16 mouse cellular contexts compared by ENCODE assay signal in the genomic region with DNA sequence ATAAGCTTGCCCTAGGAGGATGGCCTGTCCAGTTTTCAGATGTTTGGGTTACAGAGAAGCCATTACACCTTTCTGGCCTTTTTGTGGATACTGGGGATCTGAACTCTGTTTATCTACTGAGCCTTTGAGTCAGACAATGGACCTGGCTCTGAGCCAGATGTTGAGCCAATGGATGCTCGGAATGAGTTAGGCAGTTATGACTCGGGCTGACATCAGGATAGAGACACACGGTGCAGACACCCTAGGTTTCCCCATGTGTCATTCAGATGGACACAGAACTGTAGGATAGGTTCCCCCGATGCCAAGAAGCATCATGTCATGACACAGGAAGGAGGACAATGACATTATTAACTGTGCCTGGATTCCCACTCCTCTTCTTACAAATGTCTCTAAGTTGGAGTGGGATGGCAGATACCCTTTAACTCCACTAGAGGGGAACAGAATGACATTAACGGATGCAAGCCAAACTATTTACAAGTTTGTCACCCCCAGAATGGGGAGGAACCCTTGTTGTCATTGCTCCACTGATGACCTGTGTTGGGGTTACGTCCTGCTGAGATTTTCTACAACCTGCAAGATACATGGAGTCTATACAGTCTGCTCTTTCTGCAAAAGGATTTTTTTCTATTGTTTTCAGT.
DNase-seq lines count a peak whose midpoint lies in the region; ATAC-seq and TF ChIP-seq lines count a peak whose summit lies in the region.
"Had no signal": no experiment of that assay in that cellular context is flagged by ENCODE, and none has a peak within 500 bp of the region (broad histone marks: within the 10 kb centered on the region; RNA-seq: fewer than 3 reads in every experiment).

No protein-coding gene starts in this region.

- no peaks in the 10 kb centered on the region for H3K9me3 ChIP-seq in heart, embryonic 15.5 days (replicated peaks)
- no peaks in the 10 kb centered on the region for H3K9me3 ChIP-seq in liver, postnatal 0 days (ENCODE audit: low read length)
- no peaks in the 10 kb centered on the region for H3K9me3 ChIP-seq in liver, embryonic 12.5 days (replicated peaks)
- H3K9me3 ChIP-seq in CH12.LX (replicated peaks; ENCODE audit: low read length) = no peaks in the 10 kb centered on the region
- H3K9me3 ChIP-seq: embryonic facial prominence, embryonic 10.5 days; hindbrain, embryonic 10.5 days; limb, embryonic 12.5 days; midbrain, embryonic 12.5 days; neural tube, embryonic 13.5 days had no signal

- no peak overlapping the region for H3K4me2 ChIP-seq in heart, embryonic 15.5 days
- no peak overlapping the region for H3K4me2 ChIP-seq in liver, postnatal 0 days (ENCODE audit: low read depth, low read length)
- H3K4me2 ChIP-seq in liver, embryonic 12.5 days = no peak overlapping the region
- H3K4me2 ChIP-seq in CH12.LX (ENCODE audit: insufficient read depth, low read depth, poor library complexity, severe bottlenecking) = no peak overlapping the region
- H3K4me2 ChIP-seq: limb, embryonic 12.5 days; midbrain, embryonic 12.5 days; neural tube, embryonic 13.5 days had no signal

- peak; percentile 41 for TF ChIP-seq CTCF in liver, postnatal 0 days (IDR thresholded peaks at IDR 0.05; ENCODE audit: low read depth)
- TF ChIP-seq CTCF in CH12.LX (conservative IDR thresholded peaks at IDR 0.05 in 1 of 2, IDR thresholded peaks at IDR 0.05 in 1 of 2; ENCODE audit: low read depth in 2 of 2, low read length in 2 of 2) = peak in 1 of 2 experiments; percentile 55; a peak in 3 of 4 replicates

- no peak overlapping the region for H3K4me3 ChIP-seq in heart, embryonic 15.5 days
- no peak overlapping the region for H3K4me3 ChIP-seq in liver, postnatal 0 days (ENCODE audit: low read depth, low read length)
- no peak overlapping the region for H3K4me3 ChIP-seq in liver, embryonic 12.5 days
- no peak overlapping the region for H3K4me3 ChIP-seq in CH12.LX (replicated peaks in 1 of 3; ENCODE audit: low read depth in 2 of 3, low read length in 2 of 3, poor library complexity in 1 of 3)
- H3K4me3 ChIP-seq: embryonic facial prominence, embryonic 10.5 days; hindbrain, embryonic 10.5 days; limb, embryonic 12.5 days; midbrain, embryonic 12.5 days; neural tube, embryonic 13.5 days had no signal

- H3K27me3 ChIP-seq in heart, embryonic 15.5 days = no peaks in the 10 kb centered on the region
- H3K27me3 ChIP-seq in liver, postnatal 0 days (ENCODE audit: insufficient read depth, low read length) = no peaks in the 10 kb centered on the region
- no peaks in the 10 kb centered on the region for H3K27me3 ChIP-seq in liver, embryonic 12.5 days (replicated peaks)
- H3K27me3 ChIP-seq in CH12.LX (replicated peaks) = no peaks in the 10 kb centered on the region
- H3K27me3 ChIP-seq: limb, embryonic 12.5 days; midbrain, embryonic 12.5 days; neural tube, embryonic 13.5 days had no signal

- in situ Hi-C loops in CH12.LX (cut with MboI; ENCODE audit: low pct_ligation_motif_present, low pct_unique_long_range_greater_than_20kb, low sequenced_read_pairs) = no loop called here

- H3K4me1 ChIP-seq in heart, embryonic 15.5 days (replicated peaks) = peaks cover 4% of the 10 kb centered on the region
- no peaks in the 10 kb centered on the region for H3K4me1 ChIP-seq in liver, postnatal 0 days (ENCODE audit: insufficient read depth)
- no peaks in the 10 kb centered on the region for H3K4me1 ChIP-seq in liver, embryonic 12.5 days
- H3K4me1 ChIP-seq in CH12.LX (ENCODE audit: control insufficient read depth in 1 of 2, insufficient read depth in 2 of 2) = peaks cover 0 to 18% of the 10 kb centered on the region in 2 experiments; a peak in 2 of 4 replicates
- H3K4me1 ChIP-seq: embryonic facial prominence, embryonic 10.5 days; midbrain, embryonic 12.5 days; neural tube, embryonic 13.5 days had no signal

- TF ChIP-seq POLR2A in CH12.LX (IDR thresholded peaks at IDR 0.05; ENCODE audit: low read depth, low read length) = no peak

- WGBS in heart, embryonic 15.5 days = 51% methylated on average over 6 of the region's 6 CpGs
- 75% methylated on average over 6 of the region's 6 CpGs for WGBS in liver, postnatal 0 days (ENCODE audit: insufficient replicate concordance)
- WGBS in liver, embryonic 12.5 days (ENCODE audit: insufficient replicate concordance) = 73% methylated on average over 6 of the region's 6 CpGs

- TF ChIP-seq RAD21 in CH12.LX (IDR thresholded peaks at IDR 0.05; ENCODE audit: low read depth, low read length) = peak; percentile 66

- H3K27ac ChIP-seq in heart, embryonic 15.5 days = no peak overlapping the region
- no peak overlapping the region for H3K27ac ChIP-seq in liver, postnatal 0 days (ENCODE audit: low read depth)
- no peak overlapping the region for H3K27ac ChIP-seq in liver, embryonic 12.5 days
- no peak overlapping the region for H3K27ac ChIP-seq in CH12.LX (ENCODE audit: insufficient read depth, low read depth)
- H3K27ac ChIP-seq: embryonic facial prominence, embryonic 10.5 days; hindbrain, embryonic 10.5 days; limb, embryonic 12.5 days; midbrain, embryonic 12.5 days; neural tube, embryonic 13.5 days had no signal

- intact Hi-C loops in heart, postnatal 36 days (cut with DNase I) = no loop called here

- ATAC-seq in heart, embryonic 15.5 days (replicated peaks; ENCODE audit: insufficient number of reproducible peaks, insufficient read depth, low FRiP score, low read depth) = 0 out of 2 replicates have a peak, but pooled peaks have one; percentile 31
- ATAC-seq in liver, postnatal 0 days = no peak
- ATAC-seq in liver, embryonic 12.5 days = no peak
- ATAC-seq in CD4-positive, CD25-positive, alpha-beta regulatory T cell, adult 4 months = no peak

- no peak overlapping the region for H3K9ac ChIP-seq in heart, embryonic 15.5 days
- H3K9ac ChIP-seq in liver, postnatal 0 days (replicated peaks) = no peak overlapping the region
- H3K9ac ChIP-seq in liver, embryonic 12.5 days = no peak overlapping the region
- H3K9ac ChIP-seq in CH12.LX (ENCODE audit: insufficient read depth, low read depth) = no peak overlapping the region
- H3K9ac ChIP-seq: limb, embryonic 12.5 days; midbrain, embryonic 12.5 days; neural tube, embryonic 13.5 days had no signal

- H3K36me3 ChIP-seq in heart, embryonic 15.5 days = no peaks in the 10 kb centered on the region
- no peaks in the 10 kb centered on the region for H3K36me3 ChIP-seq in liver, postnatal 0 days (replicated peaks; ENCODE audit: insufficient read depth, low read length)
- no peaks in the 10 kb centered on the region for H3K36me3 ChIP-seq in liver, embryonic 12.5 days
- H3K36me3 ChIP-seq in CH12.LX (replicated peaks in 1 of 2; ENCODE audit: control insufficient read depth in 1 of 2, insufficient read depth in 1 of 2, low read length in 1 of 2) = peaks cover 0 to 39% of the 10 kb centered on the region in 2 experiments
- H3K36me3 ChIP-seq: embryonic facial prominence, embryonic 10.5 days; hindbrain, embryonic 10.5 days; limb, embryonic 12.5 days; midbrain, embryonic 12.5 days; neural tube, embryonic 13.5 days had no signal

- no peak for DNase-seq in heart, postnatal 36 days
- no peak for DNase-seq in liver, postnatal 0 days
- no peak for DNase-seq in CH12.LX (ENCODE audit: extremely low read depth)
- DNase-seq in adrenal gland, postnatal 25 days = peak; percentile 21
- DNase-seq in right cerebral cortex, postnatal 14 days = no peak
- DNase-seq: kidney, adult 18-20 months; lung, postnatal 14 days; thymus, postnatal 36 days had no signal

- no peaks in the 10 kb centered on the region for H3K79me2 ChIP-seq in CH12.LX (replicated peaks; ENCODE audit: control insufficient read depth, extremely low read depth, insufficient read depth, poor library complexity, severe bottlenecking)

- dilution Hi-C loops in CH12.LX (cut with MboI; ENCODE audit: extremely low pct_ligation_motif_present, extremely low pct_unique_long_range_greater_than_20kb, low sequenced_read_pairs) = no loop called here

- no peak for TF ChIP-seq EP300 in liver, postnatal 0 days (IDR thresholded peaks at IDR 0.05; ENCODE audit: low read depth)
- TF ChIP-seq EP300 in CH12.LX (IDR thresholded peaks at IDR 0.05; ENCODE audit: low read length) = no peak

TF ChIP-seq in CH12.LX, 34 proteins besides CTCF, POLR2A, EP300 and RAD21:
- TF ChIP-seq SMC3 (IDR thresholded peaks at IDR 0.05; ENCODE audit: low read depth, low read length) = peak; percentile 57
- TF ChIP-seq ZC3H11A (IDR thresholded peaks at IDR 0.05; ENCODE audit: low read depth, low read length) = no peak
TF ChIP-seq in CH12.LX: peak in this region for 1.
